Mouse (Mus musculus): Measurements from ENCODE around the gene Gatad2a.

Gatad2a gene

GRCm38 (mm10) chr8:69874654-69875053 lies 121.5 kb downstream of the Gatad2a start:
- no peak for DNase-seq (ENCODE audit: low read depth, low spot score)

GRCm38 (mm10) chr8:69874155-69874554 lies 122.0 kb downstream of the Gatad2a start:
- DNase-seq (ENCODE audit: low read depth, low spot score): peak; percentile 73

GRCm38 (mm10) chr8:69870907-69871306 lies 125.3 kb downstream of the Gatad2a start:
- DNase-seq (ENCODE audit: low read depth, low spot score): no peak

DNA sequence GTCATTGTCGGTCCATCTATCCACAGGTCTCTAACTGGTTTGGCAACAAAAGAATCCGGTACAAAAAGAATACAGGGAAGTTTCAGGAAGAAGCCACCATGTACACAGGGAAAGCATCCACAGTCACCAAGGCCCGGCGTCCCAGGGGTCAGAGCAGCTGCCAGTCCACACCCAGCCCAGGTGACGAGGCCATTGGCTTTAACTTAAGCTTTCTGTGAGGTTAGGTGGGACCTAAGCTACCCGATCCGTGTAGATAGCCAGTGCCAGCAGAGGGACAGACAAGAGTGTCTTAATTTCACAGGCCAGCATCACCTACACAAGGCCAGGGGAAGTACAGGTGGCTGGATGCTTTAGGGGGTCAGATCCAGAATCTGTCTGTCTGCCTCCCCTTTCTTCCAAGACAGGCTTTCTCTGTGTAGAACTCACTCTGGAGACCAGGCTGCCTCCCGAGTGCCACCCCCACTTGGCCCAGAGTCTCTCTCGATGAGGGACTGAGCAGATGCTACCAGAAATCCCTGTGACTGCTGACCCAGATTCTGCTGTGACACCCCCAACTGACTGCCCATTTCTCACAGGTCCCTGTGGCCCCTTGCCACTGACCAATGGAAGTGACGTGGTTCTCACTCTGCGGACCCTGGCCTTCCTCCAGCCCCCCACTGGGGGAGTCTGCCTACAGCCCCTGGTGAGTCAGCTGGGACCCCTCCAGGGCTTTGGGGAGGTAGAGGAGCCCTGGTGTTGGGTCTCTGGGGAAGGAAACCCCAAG lies 126.0 kb downstream of the Gatad2a start:
- no peak for DNase-seq (ENCODE audit: low read depth, low spot score)

- DNase-seq (ENCODE audit: low read depth, low spot score): no peak
These were observed 128.4 kb downstream of the Gatad2a start for GRCm38 (mm10) chr8:69867696-69868326.

DNA sequence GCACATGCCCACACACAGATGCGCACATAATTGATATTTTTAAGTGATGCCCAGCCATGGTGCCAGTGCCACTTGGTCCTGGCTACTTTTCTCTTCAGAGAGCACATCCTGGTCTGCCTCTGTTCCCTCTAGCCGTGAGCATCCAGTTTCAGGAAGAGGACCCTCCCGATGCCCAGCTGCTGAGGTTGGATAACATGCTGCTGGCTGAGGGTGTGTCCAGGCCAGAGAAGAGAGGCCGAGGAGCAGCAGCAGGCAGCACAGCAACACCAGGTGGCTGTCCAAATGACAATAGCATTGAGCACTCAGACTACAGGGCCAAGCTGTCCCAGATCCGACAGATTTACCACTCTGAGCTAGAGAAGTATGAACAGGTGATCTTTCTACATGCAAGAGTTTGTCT lies 132.0 kb downstream of the Gatad2a start:
- DNase-seq (ENCODE audit: low read depth, low spot score): no peak

DNA sequence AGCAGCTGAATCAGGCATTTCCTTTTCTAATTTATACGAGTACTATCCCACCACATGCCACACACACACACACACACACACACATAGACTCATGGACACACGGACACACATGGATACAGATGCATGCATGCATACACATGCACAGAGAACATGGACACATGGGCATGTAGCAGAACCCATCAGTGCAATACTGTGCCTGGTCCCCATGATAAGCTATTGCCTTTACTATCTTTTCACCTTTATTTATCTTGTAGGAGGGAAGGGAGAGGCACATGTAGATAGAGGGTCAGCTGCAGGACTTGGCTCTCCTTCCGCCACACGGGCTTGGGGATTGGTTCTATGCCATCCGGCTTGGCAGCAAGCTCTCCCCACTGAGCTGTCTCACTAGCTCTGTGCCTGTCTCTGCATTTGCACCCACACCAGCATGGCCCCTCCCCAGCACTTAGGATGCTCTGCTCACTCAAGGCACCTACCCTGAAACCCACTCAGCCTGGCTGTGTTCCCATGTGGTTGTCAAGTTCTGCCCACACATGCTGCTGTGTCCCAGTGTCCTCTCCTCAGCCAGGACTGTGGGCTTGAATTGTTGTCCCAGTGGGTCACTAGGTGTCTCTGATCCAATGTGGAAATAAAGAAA lies 132.7 kb downstream of the Gatad2a start:
- no peak for DNase-seq (ENCODE audit: low read depth, low spot score)

GRCm38 (mm10) chr8:69861251-69861650 lies 134.9 kb downstream of the Gatad2a start:
- no peak for DNase-seq (ENCODE audit: low read depth, low spot score)

DNA sequence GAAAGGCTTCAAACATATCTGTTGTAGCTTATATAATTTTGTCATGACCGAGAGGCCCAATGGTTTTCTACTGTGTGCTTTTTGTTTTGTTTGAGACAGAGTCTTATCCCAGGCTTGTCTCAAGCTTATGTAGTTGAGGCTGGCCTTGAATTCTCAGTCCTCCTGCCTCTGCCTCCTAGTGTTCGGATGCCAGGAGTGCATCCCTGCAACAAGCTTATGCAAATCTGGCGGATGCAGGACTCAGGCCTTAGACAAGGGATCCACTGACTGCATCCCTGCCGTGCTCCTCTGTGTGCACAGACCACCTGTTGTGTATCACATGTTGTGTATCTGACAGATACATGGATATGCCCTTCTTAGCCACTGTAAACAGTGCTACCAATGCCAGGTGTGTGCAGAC lies 135.4 kb downstream of the Gatad2a start:
- DNase-seq (ENCODE audit: low read depth, low spot score): peak; percentile 28
